Mouse (Mus musculus) MEL (cell line): ENCODE measurements around the gene Vwa3b. TPM values are rescaled to one million over a fixed set of nuclear protein-coding genes. Genes with fewer than 3 reads are reported as not detected.

Source experiments
- DNase-seq: peaks from one replicate; pipeline ENCODE4 v3.0.0; 2011; ENCODE audit warnings: low read depth, low spot score
- H3K27ac ChIP-seq: 2 replicates; pipeline ENCODE4 v1.5.1; 2012; ENCODE audit warnings: low read depth, mild to moderate bottlenecking, control low read depth, low read length, moderate library complexity; ENCODE audit not compliant: control insufficient read depth
- H3K27me3 ChIP-seq, 2 experiments: fragments of 150-350 bp in 1 of 2; sonication (generic) in 1 of 2; 2 replicates each; pipeline ENCODE4 v1.6.1; 2012; ENCODE audit warnings: low read length in 2 of 2, mild to moderate bottlenecking in 2 of 2, improper control_type of control experiment in 1 of 2, moderate library complexity in 1 of 2; ENCODE audit not compliant: insufficient read depth in 2 of 2, control insufficient read depth in 1 of 2
- H3K36me3 ChIP-seq, 2 experiments: 2 replicates each; pipeline ENCODE4 v1.6.1; 2012 to 2014; ENCODE audit warnings: low read length in 2 of 2, improper control_type of control experiment in 1 of 2, inconsistent platforms in 1 of 2, mild to moderate bottlenecking in 1 of 2; ENCODE audit not compliant: insufficient read depth in 2 of 2, control insufficient read depth in 1 of 2
- H3K4me1 ChIP-seq, 2 experiments: fragments of 150-350 bp in 1 of 2; sonication (generic) in 1 of 2; 2 replicates each; pipeline ENCODE4 v1.6.1; 2012; ENCODE audit warnings: low read length in 2 of 2, improper control_type of control experiment in 1 of 2, mild to moderate bottlenecking in 1 of 2; ENCODE audit not compliant: insufficient read depth in 2 of 2, control insufficient read depth in 1 of 2
- H3K4me3 ChIP-seq, 2 experiments: fragments of 150-350 bp in 1 of 2; sonication (generic) in 1 of 2; 2 replicates each; pipeline ENCODE4 v1.5.1; 2012; ENCODE audit warnings: low read depth in 2 of 2, low read length in 2 of 2, mild to moderate bottlenecking in 2 of 2, moderate library complexity in 2 of 2, control low read depth in 1 of 2, improper control_type of control experiment in 1 of 2; ENCODE audit not compliant: control insufficient read depth in 1 of 2, insufficient read depth in 1 of 2
- H3K79me2 ChIP-seq: 2 replicates; pipeline ENCODE4 v1.6.1; 2012; ENCODE audit warnings: mild to moderate bottlenecking, low read length, moderate library complexity; ENCODE audit not compliant: control insufficient read depth, poor library complexity, insufficient read depth
- H3K9ac ChIP-seq: 2 replicates; pipeline ENCODE4 v1.6.1; 2012; ENCODE audit warnings: low read depth, mild to moderate bottlenecking, control low read depth, low read length, moderate library complexity; ENCODE audit not compliant: control insufficient read depth, poor library complexity, severe bottlenecking
- H3K9me3 ChIP-seq: fragments of 150-350 bp; sonication (generic); replicated peaks from 2 replicates; pipeline ENCODE4 v1.6.1; 2012; ENCODE audit warnings: mild to moderate bottlenecking, low read length, improper control_type of control experiment, moderate library complexity; ENCODE audit not compliant: insufficient read depth
- BHLHE40 ChIP-seq: IDR thresholded peaks from 2 replicates; pipeline ENCODE4 v1.6.1; 2012; ENCODE audit warnings: low read depth, mild to moderate bottlenecking, inconsistent platforms, low read length, improper control_type of control experiment, borderline replicate concordance
- CHD2 ChIP-seq: IDR thresholded peaks from 2 replicates; pipeline ENCODE4 v1.6.1; 2011; ENCODE audit warnings: low read length, improper control_type of control experiment
- CTCF ChIP-seq, 3 experiments: IDR thresholded peaks in 2 of 3; conservative IDR thresholded peaks in 1 of 3; 2 replicates each; pipeline ENCODE4 v1.5.1; 2011 to 2012; ENCODE audit warnings: low read length in 3 of 3, low read depth in 2 of 3, mild to moderate bottlenecking in 2 of 3, improper control_type of control experiment in 1 of 3, inconsistent platforms in 1 of 3, mixed read lengths in 1 of 3, moderate library complexity in 1 of 3; ENCODE audit not compliant: control insufficient read depth in 1 of 3, insufficient read depth in 1 of 3, poor library complexity in 1 of 3, severe bottlenecking in 1 of 3
- E2F4 ChIP-seq: IDR thresholded peaks from 2 replicates; pipeline ENCODE4 v1.6.1; 2011; ENCODE audit warnings: low read depth, low read length, improper control_type of control experiment, borderline replicate concordance
- ELF1 ChIP-seq: IDR thresholded peaks from 2 replicates; pipeline ENCODE4 v1.6.1; 2014; ENCODE audit warnings: low read depth, mild to moderate bottlenecking, inconsistent platforms, low read length, improper control_type of control experiment, moderate library complexity
- EP300 ChIP-seq, 2 experiments: IDR thresholded peaks; 2 replicates each; pipeline ENCODE4 v1.6.1; 2011; ENCODE audit warnings: improper control_type of control experiment in 2 of 2, low read length in 2 of 2, low read depth in 1 of 2, mild to moderate bottlenecking in 1 of 2
- ETS1 ChIP-seq: IDR thresholded peaks from 2 replicates; pipeline ENCODE4 v1.6.1; 2012; ENCODE audit warnings: low read depth, mild to moderate bottlenecking, inconsistent platforms, low read length, improper control_type of control experiment, moderate library complexity
- GABPA ChIP-seq: IDR thresholded peaks from 2 replicates; pipeline ENCODE4 v1.6.1; 2012; ENCODE audit warnings: low read depth, mild to moderate bottlenecking, inconsistent platforms, low read length, improper control_type of control experiment, moderate library complexity
- GATA1 ChIP-seq: IDR thresholded peaks from 2 replicates; pipeline ENCODE4 v1.6.1; 2011; ENCODE audit warnings: low read depth, low read length, improper control_type of control experiment
- JUND ChIP-seq: IDR thresholded peaks from 2 replicates; pipeline ENCODE4 v1.6.1; 2011; ENCODE audit warnings: low read depth, mild to moderate bottlenecking, improper control_type of control experiment, low read length
- KAT2A ChIP-seq: conservative IDR thresholded peaks from 2 replicates; pipeline ENCODE4 v1.6.1; 2012; ENCODE audit warnings: low read depth, low read length, improper control_type of control experiment, inconsistent platforms
- MAX ChIP-seq: IDR thresholded peaks from 2 replicates; pipeline ENCODE4 v1.6.1; 2011; ENCODE audit warnings: low read length, improper control_type of control experiment
- MXI1 ChIP-seq: IDR thresholded peaks from 2 replicates; pipeline ENCODE4 v1.6.1; 2011; ENCODE audit warnings: mild to moderate bottlenecking, low read depth, low read length, improper control_type of control experiment
- POLR2AphosphoS5 ChIP-seq: IDR thresholded peaks from 2 replicates; pipeline ENCODE4 v1.6.1; 2012; ENCODE audit warnings: low read depth, borderline replicate concordance, mild to moderate bottlenecking, inconsistent platforms, low read length, moderate library complexity, mixed read lengths
- SIN3A ChIP-seq: IDR thresholded peaks from 2 replicates; pipeline ENCODE4 v1.6.1; 2012; ENCODE audit warnings: low read length, improper control_type of control experiment, inconsistent platforms
- TAL1 ChIP-seq: IDR thresholded peaks from 2 replicates; pipeline ENCODE4 v1.6.1; 2012; ENCODE audit warnings: mild to moderate bottlenecking, inconsistent platforms, low read length, moderate library complexity, mixed read lengths
- UBTF ChIP-seq: IDR thresholded peaks from 2 replicates; pipeline ENCODE4 v1.6.1; 2012; ENCODE audit warnings: low read depth, mild to moderate bottlenecking, inconsistent platforms, low read length, improper control_type of control experiment, moderate library complexity, borderline replicate concordance; ENCODE audit not compliant: insufficient read depth
- USF1 ChIP-seq: IDR thresholded peaks from 2 replicates; pipeline ENCODE4 v1.6.1; 2014; ENCODE audit warnings: low read depth, mild to moderate bottlenecking, inconsistent platforms, low read length, improper control_type of control experiment, moderate library complexity
- USF2 ChIP-seq, 2 experiments: IDR thresholded peaks; 2 replicates each; pipeline ENCODE4 v1.6.1; 2011 to 2012; ENCODE audit warnings: improper control_type of control experiment in 2 of 2, low read length in 2 of 2, borderline replicate concordance in 1 of 2, inconsistent platforms in 1 of 2, low read depth in 1 of 2, mild to moderate bottlenecking in 1 of 2; ENCODE audit not compliant: insufficient read depth in 1 of 2
- ZC3H11A ChIP-seq: IDR thresholded peaks from 2 replicates; pipeline ENCODE4 v1.6.1; 2012; ENCODE audit warnings: low read depth, mild to moderate bottlenecking, inconsistent platforms, low read length, improper control_type of control experiment
- ZKSCAN1 ChIP-seq: IDR thresholded peaks from 2 replicates; pipeline ENCODE4 v1.6.1; 2012; ENCODE audit warnings: low read depth, mild to moderate bottlenecking, inconsistent platforms, low read length, improper control_type of control experiment, moderate library complexity
- ZMIZ1 ChIP-seq: IDR thresholded peaks from 2 replicates; pipeline ENCODE4 v1.6.1; 2012; ENCODE audit warnings: low read depth, mild to moderate bottlenecking, inconsistent platforms, low read length, improper control_type of control experiment, moderate library complexity
- ZNF384 ChIP-seq: IDR thresholded peaks from 2 replicates; pipeline ENCODE4 v1.6.1; 2012; ENCODE audit warnings: low read depth, mild to moderate bottlenecking, inconsistent platforms, low read length, improper control_type of control experiment
- polyA plus RNA-seq, 2 experiments: library from polyadenylated mRNA; stranded (reverse) in 1 of 2; unstranded in 1 of 2; fragments of >175 nt in 1 of 2; fragments of >200 nt in 1 of 2; gene quantifications; 2 replicates each; pipeline versions ENCODE4 v1.2.1 to v1.2.4; 2012; ENCODE audit warnings: low replicate concordance in 2 of 2, low read depth in 1 of 2; ENCODE audit not compliant: insufficient read length in 2 of 2, insufficient read depth in 1 of 2, missing spikeins in 1 of 2
- total RNA-seq: library from RNA; depleted of rRNA; stranded (reverse); fragments of 300-350 nt; gene quantifications from 2 replicates; pipeline ENCODE4 v1.2.3, GENCODE M21; 2012

Vwa3b gene
- total and polyA plus RNA-seq, 3 experiments, result not detected

DNA sequence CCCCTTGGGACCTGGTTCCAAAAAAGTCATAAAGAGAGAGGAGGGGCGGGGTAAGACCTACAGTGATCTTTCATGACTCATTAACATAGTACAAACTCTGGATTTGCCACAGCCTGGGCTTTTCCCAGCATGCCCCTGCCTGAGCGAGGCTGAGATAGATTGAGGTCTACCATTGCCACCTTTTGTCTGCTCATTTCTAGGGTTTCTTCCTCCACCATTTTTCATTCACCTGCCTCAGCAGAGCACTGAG, 55.7 kb downstream of the Vwa3b start:
- peaks cover 2 to 7% of the 10 kb centered on the region in 2 experiments for H3K27me3 ChIP-seq
- H3K36me3 ChIP-seq, result no peaks in the 10 kb centered on the region
- TF ChIP-seq ZNF384 (no peak), TAL1 (no peak), USF2 (IDR thresholded peaks at IDR 0.05; ENCODE audit: borderline replicate concordance in 1 of 2, insufficient read depth in 1 of 2, low read depth in 1 of 2, low read length in 2 of 2) (no peak), ZKSCAN1 (no peak), MXI1 (no peak), CTCF (IDR thresholded peaks at IDR 0.05 in 2 of 3, conservative IDR thresholded peaks at IDR 0.05 in 1 of 3; ENCODE audit: control insufficient read depth in 1 of 3, insufficient read depth in 1 of 3, low read depth in 2 of 3, low read length in 3 of 3, poor library complexity in 1 of 3, severe bottlenecking in 1 of 3) (no peak), POLR2AphosphoS5 (no peak), ETS1 (no peak), ZMIZ1 (no peak), ZC3H11A (no peak), ELF1 (no peak), MAX (no peak), SIN3A (no peak), E2F4 (no peak), UBTF (no peak), USF1 (no peak), CHD2 (no peak), BHLHE40 (no peak), JUND (no peak)
- no peaks in the 10 kb centered on the region for H3K4me1 ChIP-seq
- H3K27ac ChIP-seq, result no peak overlapping the region
- H3K79me2 ChIP-seq, result no peaks in the 10 kb centered on the region
- no peak overlapping the region for H3K9ac ChIP-seq
- H3K4me3 ChIP-seq, result no peak overlapping the region
- DNase-seq, result no peak
- no peaks in the 10 kb centered on the region for H3K9me3 ChIP-seq

DNA sequence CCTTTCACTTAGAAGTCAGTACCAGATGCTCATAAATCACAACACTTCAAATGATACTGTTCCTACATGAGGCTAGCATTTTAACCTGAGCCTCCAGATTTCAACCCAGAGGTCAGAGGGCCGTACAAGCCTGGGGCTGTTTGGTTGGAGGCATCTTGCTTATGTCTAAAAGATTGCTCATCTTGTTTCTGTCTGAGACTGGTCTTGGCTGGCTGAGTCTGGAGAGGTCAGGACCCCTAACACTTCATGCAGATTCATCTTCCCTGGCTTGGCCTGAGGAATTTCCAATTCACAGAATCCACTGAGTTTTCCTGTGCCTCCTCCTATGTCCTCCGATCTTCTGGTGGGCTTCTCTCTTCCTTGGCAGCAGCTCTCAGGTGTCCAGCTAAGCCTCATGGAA, 57.7 kb downstream of the Vwa3b start:
- no peaks in the 10 kb centered on the region for H3K36me3 ChIP-seq
- H3K9me3 ChIP-seq, result no peaks in the 10 kb centered on the region
- H3K4me1 ChIP-seq, result no peaks in the 10 kb centered on the region
- no peak overlapping the region for H3K4me3 ChIP-seq
- no peak for DNase-seq
- H3K27ac ChIP-seq, result no peak overlapping the region
- TF ChIP-seq MAX (no peak), KAT2A (no peak), USF1 (no peak), EP300 (IDR thresholded peaks at IDR 0.05; ENCODE audit: low read depth in 1 of 2, low read length in 2 of 2) (no peak), SIN3A (no peak), GATA1 (no peak), GABPA (no peak)
- no peak overlapping the region for H3K9ac ChIP-seq
- H3K27me3 ChIP-seq, result peaks cover 2 to 8% of the 10 kb centered on the region in 2 experiments; a peak in 3 of 4 replicates
- no peaks in the 10 kb centered on the region for H3K79me2 ChIP-seq
